Mouse (Mus musculus) cerebral cortex, adult 2 months (tissue): Measurements from ENCODE around the gene Ate1.

ENCODE experiments used
- WGBS: fragments of 180-500 bp; shearing (Covaris S2); methylation state at CpG from one replicate; pipeline ENCODE4 v1.1.7; 2018; 5-methylcytosine and 5-hydroxymethylcytosine counted together

Ate1 gene

GRCm38 (mm10) chr7:130520049-130520425 lies at the start of gene Ate1:
Gene Ate1 (minus strand): TSS chr7:130520369.
- 6% methylated on average over 20 of the region's 20 CpGs for WGBS

- WGBS: 93% methylated on average over 9 of the region's 9 CpGs
Observed at GRCm38 (mm10) chr7:130568783-130569436, 48.7 kb upstream of the Ate1 start.

GRCm38 (mm10) chr7:130564596-130564995 lies 44.4 kb upstream of the Ate1 start:
- WGBS: 40% methylated on average over 3 of the region's 3 CpGs

- WGBS: 79% methylated on average over 4 of the region's 4 CpGs
Observed at GRCm38 (mm10) chr7:130563880-130564279, 43.7 kb upstream of the Ate1 start.

- 98% methylated on average over 4 of the region's 4 CpGs for WGBS
Observed at GRCm38 (mm10) chr7:130563276-130563675, 43.1 kb upstream of the Ate1 start.

- 88% methylated on average over 1 of the region's 1 CpGs for WGBS
Observed at GRCm38 (mm10) chr7:130560933-130561332, 40.8 kb upstream of the Ate1 start.

GRCm38 (mm10) chr7:130558592-130558991 lies 38.4 kb upstream of the Ate1 start:
- 90% methylated on average over 4 of the region's 4 CpGs for WGBS

- WGBS: 47% methylated on average over 5 of the region's 5 CpGs
Observed at GRCm38 (mm10) chr7:130555597-130555996, 35.4 kb upstream of the Ate1 start.

GRCm38 (mm10) chr7:130553321-130553720 lies 33.2 kb upstream of the Ate1 start:
- WGBS: 68% methylated on average over 4 of the region's 4 CpGs

GRCm38 (mm10) chr7:130552780-130553179 lies 32.6 kb upstream of the Ate1 start:
- 67% methylated on average over 5 of the region's 5 CpGs for WGBS

GRCm38 (mm10) chr7:130547635-130548175 lies 27.5 kb upstream of the Ate1 start:
- WGBS: 80% methylated on average over 12 of the region's 12 CpGs

GRCm38 (mm10) chr7:130546791-130547484 lies 26.8 kb upstream of the Ate1 start:
- under 1% methylated on average over 84 of the region's 84 CpGs for WGBS

- WGBS: 1% methylated on average over 7 of the region's 7 CpGs
Observed at GRCm38 (mm10) chr7:130546421-130546790, 26.2 kb upstream of the Ate1 start.

- 47% methylated on average over 3 of the region's 3 CpGs for WGBS
Observed at GRCm38 (mm10) chr7:130545893-130546292, 25.7 kb upstream of the Ate1 start.

GRCm38 (mm10) chr7:130545401-130545800 lies 25.2 kb upstream of the Ate1 start:
- WGBS: 92% methylated on average over 5 of the region's 5 CpGs

- WGBS: 96% methylated on average over 4 of the region's 4 CpGs
Observed at GRCm38 (mm10) chr7:130543181-130543580, 23.0 kb upstream of the Ate1 start.

- 65% methylated on average over 7 of the region's 7 CpGs for WGBS
Observed at GRCm38 (mm10) chr7:130540176-130540575, 20.0 kb upstream of the Ate1 start.

- 84% methylated on average over 4 of the region's 4 CpGs for WGBS
Observed at GRCm38 (mm10) chr7:130537068-130537467, 16.9 kb upstream of the Ate1 start.

GRCm38 (mm10) chr7:130535174-130535573 lies 15.0 kb upstream of the Ate1 start:
- 74% methylated on average over 4 of the region's 4 CpGs for WGBS

GRCm38 (mm10) chr7:130533316-130534260 lies 13.4 kb upstream of the Ate1 start:
- 36% methylated on average over 25 of the region's 25 CpGs for WGBS

GRCm38 (mm10) chr7:130531138-130531537 lies 11.0 kb upstream of the Ate1 start:
- WGBS: 93% methylated on average over 15 of the region's 15 CpGs

GRCm38 (mm10) chr7:130527306-130527705 lies 7.1 kb upstream of the Ate1 start:
- WGBS: 74% methylated on average over 9 of the region's 9 CpGs
